Mouse (Mus musculus) ES-E14 (cell line): Measurements from ENCODE around the gene Celf5.

Experiments used
- CHD2 ChIP-seq: IDR thresholded peaks from 2 replicates; pipeline ENCODE4 v1.6.1; 2014; ENCODE audit warnings: mild to moderate bottlenecking, low read depth, low read length, inconsistent platforms
- HCFC1 ChIP-seq: IDR thresholded peaks from 2 replicates; pipeline ENCODE4 v1.6.1; 2012; ENCODE audit warnings: low read length, inconsistent platforms, borderline replicate concordance; ENCODE audit not compliant: insufficient read depth
- ZC3H11A ChIP-seq: IDR thresholded peaks from 2 replicates; pipeline ENCODE4 v1.6.1; 2012; ENCODE audit warnings: low read depth, mild to moderate bottlenecking, inconsistent platforms, low read length, borderline replicate concordance
- ZNF384 ChIP-seq: IDR thresholded peaks from 2 replicates; pipeline ENCODE4 v1.6.1; 2012; ENCODE audit warnings: low read depth, low read length, inconsistent platforms

- no peak for TF ChIP-seq ZNF384
- TF ChIP-seq ZC3H11A, result peak; percentile 45; the same call in 1 of the 2 replicates
- no peak for TF ChIP-seq HCFC1
- no peak for TF ChIP-seq CHD2
These were observed 20.1 kb upstream of the Celf5 start for GRCm38 (mm10) chr10:81502658-81503057.
